Mouse (Mus musculus) limb, embryonic 11.5 days (tissue): ENCODE data around the gene Cep128. TPM values are rescaled to one million over a fixed set of nuclear protein-coding genes. Genes with fewer than 3 reads are reported as not detected.

ENCODE experiments used
- ATAC-seq: fragments of 200-750 bp; cut with Nextera tagmentation; 2 replicates; pipeline ENCODE4 v1.8.0; 2017; ENCODE audit warnings: low read depth; ENCODE audit not compliant: insufficient number of reproducible peaks, low FRiP score, low TSS enrichment
- DNase-seq: peaks from one replicate; pipeline ENCODE4 v3.0.0-alpha.2; 2015; ENCODE audit warnings: low spot score
- H3K27ac ChIP-seq: fragments of 300-500 bp; sonication (generic); replicated peaks from 2 replicates; pipeline ENCODE4 v1.5.1; 2014; ENCODE audit warnings: low read depth, mild to moderate bottlenecking, low read length
- H3K27me3 ChIP-seq: fragments of 300-500 bp; sonication (generic); 2 replicates; pipeline ENCODE4 v1.6.1; 2014; ENCODE audit warnings: mild to moderate bottlenecking, low read length, mixed read lengths; ENCODE audit not compliant: control insufficient read depth, insufficient read depth
- H3K36me3 ChIP-seq: fragments of 300-500 bp; sonication (generic); 2 replicates; pipeline ENCODE4 v1.6.1; 2014; ENCODE audit warnings: mild to moderate bottlenecking, low read length, moderate library complexity, mixed read lengths; ENCODE audit not compliant: control insufficient read depth, insufficient read depth
- H3K4me1 ChIP-seq: fragments of 300-500 bp; sonication (generic); 2 replicates; pipeline ENCODE4 v1.6.1; 2014; ENCODE audit warnings: low read length, mixed read lengths; ENCODE audit not compliant: control insufficient read depth, insufficient read depth
- H3K4me2 ChIP-seq: fragments of 300-500 bp; sonication (generic); 2 replicates; pipeline ENCODE4 v1.6.1; 2014; ENCODE audit warnings: low read depth, mild to moderate bottlenecking, moderate library complexity; ENCODE audit not compliant: severe bottlenecking
- H3K4me3 ChIP-seq: fragments of 300-500 bp; sonication (generic); 2 replicates; pipeline ENCODE4 v1.5.1; 2014; ENCODE audit warnings: low read depth, low read length
- H3K9ac ChIP-seq: fragments of 300-500 bp; sonication (generic); 2 replicates; pipeline ENCODE4 v1.6.1; 2014; ENCODE audit warnings: mild to moderate bottlenecking, low read length
- H3K9me3 ChIP-seq: fragments of 300-500 bp; sonication (generic); 2 replicates; pipeline ENCODE4 v1.6.1; 2016; ENCODE audit warnings: low read length; ENCODE audit not compliant: control insufficient read depth
- WGBS: fragments of 180-500 bp; shearing (Covaris S2); extraction: QIAGEN DNeasy Blood & Tissue Kit; methylation state at CpG from one replicate; pipeline ENCODE4 v1.1.7; 2014; 5-methylcytosine and 5-hydroxymethylcytosine counted together
- polyA plus RNA-seq: library from polyadenylated mRNA; unstranded; fragments of >200 nt; fragmentation: Nextera tagmentation; extraction: Ambion mirVana; gene quantifications from 2 replicates; pipeline ENCODE4 v1.2.1, GENCODE M21; 2014

The Cep128 gene
- polyA plus RNA-seq, 1 experiment from 2014 or later, result 10.1 TPM

GRCm38 (mm10) chr12:91070551-91071045 lies 313.6 kb downstream of the Cep128 start:
- WGBS, result 90% methylated on average over 2 of the region's 2 CpGs
- Histone ChIP-seq H3K9ac (no peak overlapping the region), H3K4me3 (no peak overlapping the region), H3K27ac (no peak overlapping the region), H3K9me3 (no peaks in the 10 kb centered on the region), H3K27me3 (no peaks in the 10 kb centered on the region), H3K4me1 (no peaks in the 10 kb centered on the region), H3K4me2 (no peak overlapping the region), H3K36me3 (no peaks in the 10 kb centered on the region)
- ATAC-seq (no peak), DNase-seq (no peak)

GRCm38 (mm10) chr12:91067083-91067441 lies 317.1 kb downstream of the Cep128 start:
- Histone ChIP-seq H3K9ac (no peak overlapping the region), H3K36me3 (no peaks in the 10 kb centered on the region), H3K4me3 (no peak overlapping the region), H3K4me2 (no peak overlapping the region), H3K4me1 (no peaks in the 10 kb centered on the region), H3K27me3 (no peaks in the 10 kb centered on the region), H3K9me3 (no peaks in the 10 kb centered on the region), H3K27ac (no peak overlapping the region)
- DNase-seq, result no peak
- no peak for ATAC-seq
- WGBS, result 87% methylated on average over 2 of the region's 2 CpGs

- DNase-seq, result no peak
- H3K4me2 ChIP-seq, result no peak overlapping the region
- no peak overlapping the region for H3K27ac ChIP-seq
- H3K9me3 ChIP-seq, result no peaks in the 10 kb centered on the region
- H3K9ac ChIP-seq, result no peak overlapping the region
- no peaks in the 10 kb centered on the region for H3K4me1 ChIP-seq
- H3K4me3 ChIP-seq, result no peak overlapping the region
- ATAC-seq, result no peak
- no peaks in the 10 kb centered on the region for H3K27me3 ChIP-seq
- H3K36me3 ChIP-seq, result no peaks in the 10 kb centered on the region
- 92% methylated on average over 5 of the region's 5 CpGs for WGBS
Observed at GRCm38 (mm10) chr12:91066286-91067082, 317.7 kb downstream of the Cep128 start.

- no peak overlapping the region for H3K27ac ChIP-seq
- no peak overlapping the region for H3K4me3 ChIP-seq
- H3K9ac ChIP-seq, result no peak overlapping the region
- DNase-seq (no peak), ATAC-seq (no peak)
- no peaks in the 10 kb centered on the region for H3K36me3 ChIP-seq
- 84% methylated on average over 3 of the region's 3 CpGs for WGBS
- no peaks in the 10 kb centered on the region for H3K27me3 ChIP-seq
- H3K9me3 ChIP-seq, result no peaks in the 10 kb centered on the region
- H3K4me2 ChIP-seq, result no peak overlapping the region
- H3K4me1 ChIP-seq, result no peaks in the 10 kb centered on the region
Observed at GRCm38 (mm10) chr12:91065423-91065822, 318.8 kb downstream of the Cep128 start.

GRCm38 (mm10) chr12:91064368-91064999 lies 319.7 kb downstream of the Cep128 start:
- no peak for ATAC-seq
- Histone ChIP-seq H3K27me3 (no peaks in the 10 kb centered on the region), H3K4me3 (no peak overlapping the region), H3K9ac (no peak overlapping the region), H3K4me2 (no peak overlapping the region), H3K4me1 (no peaks in the 10 kb centered on the region), H3K27ac (no peak overlapping the region), H3K9me3 (no peaks in the 10 kb centered on the region), H3K36me3 (no peaks in the 10 kb centered on the region)
- DNase-seq, result no peak

GRCm38 (mm10) chr12:91063337-91064015 lies 320.7 kb downstream of the Cep128 start:
- H3K4me2 ChIP-seq, result no peak overlapping the region
- no peak overlapping the region for H3K9ac ChIP-seq
- H3K4me3 ChIP-seq, result no peak overlapping the region
- H3K27ac ChIP-seq, result no peak overlapping the region
- no peak for ATAC-seq
- no peaks in the 10 kb centered on the region for H3K9me3 ChIP-seq
- H3K36me3 ChIP-seq, result no peaks in the 10 kb centered on the region
- no peak for DNase-seq
- WGBS, result 91% methylated on average over 4 of the region's 4 CpGs
- no peaks in the 10 kb centered on the region for H3K4me1 ChIP-seq
- no peaks in the 10 kb centered on the region for H3K27me3 ChIP-seq

- Histone ChIP-seq H3K9ac (no peak overlapping the region), H3K27me3 (no peaks in the 10 kb centered on the region), H3K9me3 (no peaks in the 10 kb centered on the region), H3K4me3 (no peak overlapping the region), H3K36me3 (no peaks in the 10 kb centered on the region), H3K4me2 (no peak overlapping the region), H3K4me1 (no peaks in the 10 kb centered on the region), H3K27ac (no peak overlapping the region)
- ATAC-seq (no peak), DNase-seq (no peak)
- WGBS, result 92% methylated on average over 4 of the region's 4 CpGs
Observed at GRCm38 (mm10) chr12:91062681-91063080, 321.5 kb downstream of the Cep128 start.

GRCm38 (mm10) chr12:91059704-91060318 lies 324.4 kb downstream of the Cep128 start:
- no peak for ATAC-seq
- Histone ChIP-seq H3K9me3 (no peaks in the 10 kb centered on the region), H3K27ac (no peak overlapping the region), H3K9ac (no peak overlapping the region), H3K36me3 (no peaks in the 10 kb centered on the region), H3K27me3 (no peaks in the 10 kb centered on the region), H3K4me1 (no peaks in the 10 kb centered on the region), H3K4me3 (no peak overlapping the region), H3K4me2 (no peak overlapping the region)
- WGBS, result 84% methylated on average over 12 of the region's 12 CpGs
- DNase-seq, result no peak
